Mouse (Mus musculus): ENCODE measurements at regions not wholly inside any gene's neighbourhood (a gene's known extent, or its start where the extent isn't known, plus 50 kb on each side); places are given as distances from the start of the nearest gene placed in this dataset.

- DNase-seq = peak; percentile 36
Observed at GRCm38 (mm10) chr1:174999265-175000200, 77.9 kb upstream of the Grem2 start.

- no peak for DNase-seq
Observed at GRCm38 (mm10) chr1:174992520-174992919, 70.9 kb upstream of the Grem2 start.

- DNase-seq = no peak
Observed at GRCm38 (mm10) chr1:174988590-174988989, 67.0 kb upstream of the Grem2 start.

- no peak for DNase-seq
Observed at GRCm38 (mm10) chr1:174971895-174972294, 50.3 kb upstream of the Grem2 start.
